Mouse (Mus musculus) midbrain, postnatal 0 days (tissue): Measurements from ENCODE around the gene Phactr3. TPM values are rescaled to one million over a fixed set of nuclear protein-coding genes. Genes with fewer than 3 reads are reported as not detected.
A peak's percentile ranks its signal among the peaks of the same experiment; 100 is the strongest.
"Not testable (repeated sequence)": the region's sequence is repeated elsewhere in the genome, so short reads cannot be mapped to it uniquely, and the experiment has no call there.

Experiments
- ATAC-seq: fragments of 200-750 bp; cut with Nextera tagmentation; 2 replicates; pipeline ENCODE4 v1.8.0; 2017; ENCODE audit warnings: moderate number of reproducible peaks, mild to moderate bottlenecking, moderate TSS enrichment, moderate library complexity; ENCODE audit not compliant: low FRiP score
- DNase-seq: peaks from one replicate; pipeline ENCODE4 v3.0.0-alpha.2; 2015; ENCODE audit warnings: low spot score
- H3K27ac ChIP-seq: fragments of 300-500 bp; sonication (generic); 2 replicates; pipeline ENCODE4 v1.5.1; 2014; ENCODE audit warnings: low read depth, mild to moderate bottlenecking, low read length, mixed read lengths
- H3K27me3 ChIP-seq: fragments of 300-500 bp; sonication (generic); 2 replicates; pipeline ENCODE4 v1.6.1; 2014; ENCODE audit warnings: low read length, control low read depth, mixed read lengths; ENCODE audit not compliant: insufficient read depth
- H3K36me3 ChIP-seq: fragments of 300-500 bp; sonication (generic); 2 replicates; pipeline ENCODE4 v1.6.1; 2014; ENCODE audit warnings: low read length, control low read depth, mixed read lengths; ENCODE audit not compliant: insufficient read depth
- H3K4me1 ChIP-seq: fragments of 300-500 bp; sonication (generic); 2 replicates; pipeline ENCODE4 v1.6.1; 2014; ENCODE audit warnings: mild to moderate bottlenecking, control low read depth, antibody characterized with exemption, low read length, mixed read lengths; ENCODE audit not compliant: insufficient read depth
- H3K4me2 ChIP-seq: fragments of 300-500 bp; sonication (generic); 2 replicates; pipeline ENCODE4 v1.6.1; 2014; ENCODE audit warnings: low read depth, mild to moderate bottlenecking, low read length, mixed read lengths; ENCODE audit not compliant: poor library complexity, severe bottlenecking
- H3K4me3 ChIP-seq: fragments of 300-500 bp; sonication (generic); 2 replicates; pipeline ENCODE4 v1.5.1; 2014; ENCODE audit warnings: low read depth, mild to moderate bottlenecking, low read length, moderate library complexity
- H3K9ac ChIP-seq: fragments of 300-500 bp; sonication (generic); replicated peaks from 2 replicates; pipeline ENCODE4 v1.6.1; 2014; ENCODE audit warnings: mild to moderate bottlenecking, low read length, moderate library complexity, mixed read lengths; ENCODE audit not compliant: poor library complexity, severe bottlenecking
- H3K9me3 ChIP-seq: fragments of 300-500 bp; sonication (generic); 2 replicates; pipeline ENCODE4 v1.6.1; 2016; ENCODE audit warnings: low read length, control low read depth
- CTCF ChIP-seq: IDR thresholded peaks from 2 replicates; pipeline ENCODE4 v1.5.1; 2016; ENCODE audit warnings: antibody characterized with exemption, mild to moderate bottlenecking
- WGBS: fragments of 180-500 bp; shearing (Covaris S2); extraction: QIAGEN DNeasy Blood & Tissue Kit; methylation state at CpG from one replicate; pipeline ENCODE4 v1.1.7; 2014; 5-methylcytosine and 5-hydroxymethylcytosine counted together
- polyA plus RNA-seq: library from polyadenylated mRNA; unstranded; fragments of >200 nt; fragmentation: Nextera tagmentation; extraction: Ambion mirVana; gene quantifications from 2 replicates; pipeline ENCODE4 v1.2.1, GENCODE M21; 2015
- total RNA-seq: library from RNA; depleted of rRNA; stranded (reverse); fragments of >200 nt; gene quantifications from 2 replicates; pipeline ENCODE4 v1.2.3, GENCODE M21; 2014; rRNA removed

Gene Phactr3
- 105 and 130 TPM in 2 replicates for total RNA-seq
- polyA plus RNA-seq, result 94.2 and 96.5 TPM in 2 replicates

DNA sequence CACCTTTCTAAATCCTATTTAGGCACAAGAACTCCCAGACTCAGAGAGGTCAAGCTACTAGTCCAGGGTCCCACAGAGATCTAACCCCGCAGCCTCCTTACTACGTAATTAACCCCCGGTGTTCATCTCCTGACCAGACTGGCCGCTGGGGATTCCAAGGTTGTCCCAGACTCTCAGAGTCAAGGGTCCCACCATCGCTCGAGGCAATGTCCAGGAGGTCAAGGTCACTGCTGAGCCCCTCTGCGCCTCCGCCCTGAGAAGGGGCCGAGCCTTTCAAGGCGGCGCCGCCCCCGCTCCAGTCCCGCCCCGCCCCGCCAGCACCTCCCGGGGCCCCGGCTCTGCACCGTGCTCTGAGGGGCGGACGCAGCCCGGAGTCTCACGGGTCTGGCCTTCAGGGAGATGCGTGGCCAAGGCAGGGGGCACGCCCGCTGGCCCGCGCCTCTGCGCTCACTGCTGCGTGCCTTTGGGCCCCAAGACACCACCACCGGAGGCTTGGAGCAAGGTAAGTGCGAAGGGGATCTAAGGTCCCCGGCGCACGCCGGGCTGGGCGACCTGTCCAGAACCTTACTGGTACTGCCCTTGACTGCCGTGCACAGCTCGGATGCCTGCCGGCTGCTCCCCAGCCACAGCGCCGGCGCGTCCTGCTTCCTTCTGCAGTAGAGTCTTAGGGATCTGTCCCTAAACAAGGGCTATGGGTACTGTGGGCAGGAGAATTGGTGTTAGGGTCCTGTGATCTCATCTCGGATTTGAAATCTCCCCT is at the start of gene Phactr3:
TSS of gene Phactr3 (plus strand) at position 175 of the 760 bp plus-strand sequence.
- DNase-seq, result no peak
- no peak for TF ChIP-seq CTCF

GRCm38 (mm10) chr2:178078166-178078717 is 40.5 kb upstream of the Phactr3 start, which contains the start of gene Zfp931:
TSS of gene Zfp931 (minus strand) at chr2:178078476.
- not testable (repeated sequence) for DNase-seq, H3K4me1 ChIP-seq, H3K9me3 ChIP-seq, H3K27ac ChIP-seq, H3K27me3 ChIP-seq, H3K9ac ChIP-seq, H3K36me3 ChIP-seq, ATAC-seq
- 0% methylated on average over 2 of the region's 14 CpGs for WGBS
- Histone ChIP-seq H3K4me3 (peak within 1 kb of the TSS; percentile 33), H3K4me2 (peak within 1 kb of the TSS; percentile 39; the same call in 1 of the 2 replicates)

More for the DNA sequence above, at the start of gene Phactr3:
- H3K27ac ChIP-seq, result no peak within 1 kb of the TSS
- H3K4me2 ChIP-seq, result peak within 1 kb of the TSS; percentile 99
- H3K4me3 ChIP-seq, result peak within 1 kb of the TSS; percentile 55
- peak; percentile 62 for ATAC-seq
- H3K9ac ChIP-seq, result peak within 1 kb of the TSS; percentile 70
- no peaks in the 10 kb centered on the region for H3K36me3 ChIP-seq
- WGBS, result 1% methylated on average over 44 of the region's 45 CpGs
- peaks cover 10% of the 10 kb centered on the region for H3K27me3 ChIP-seq
- H3K4me1 ChIP-seq, result 0 out of 2 replicates have a peak, but pooled peaks cover 3% of the 10 kb centered on the region
- no peaks in the 10 kb centered on the region for H3K9me3 ChIP-seq

DNA sequence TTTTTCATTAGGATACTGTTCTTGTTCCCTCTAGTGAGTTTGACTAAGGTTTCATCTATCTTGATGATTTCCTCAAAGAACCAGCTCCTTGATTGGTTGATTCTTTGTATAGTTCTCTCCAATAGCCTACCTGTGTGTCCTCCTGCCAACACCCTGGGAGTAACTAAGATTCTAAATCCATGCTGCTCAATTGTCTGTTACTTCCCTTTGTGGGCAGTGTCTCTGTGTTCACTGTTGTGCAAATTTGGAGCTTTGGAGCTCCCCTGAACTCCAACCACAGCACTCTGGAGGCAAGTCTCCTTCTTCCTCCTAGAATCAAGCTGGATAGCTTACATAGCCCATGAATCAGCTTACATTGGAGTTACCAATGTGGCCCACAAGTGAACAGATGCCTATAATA is 29.2 kb upstream of the Phactr3 start:
- no peak overlapping the region for H3K27ac ChIP-seq
- TF ChIP-seq CTCF, result no peak
- H3K4me1 ChIP-seq, result no peaks in the 10 kb centered on the region
- H3K4me3 ChIP-seq, result no peak overlapping the region
- no peaks in the 10 kb centered on the region for H3K36me3 ChIP-seq
- no peak overlapping the region for H3K4me2 ChIP-seq
- no peaks in the 10 kb centered on the region for H3K9me3 ChIP-seq
- no peaks in the 10 kb centered on the region for H3K27me3 ChIP-seq
- DNase-seq (no peak), ATAC-seq (no peak)
- no peak overlapping the region for H3K9ac ChIP-seq

GRCm38 (mm10) chr2:178098021-178098420 is 20.8 kb upstream of the Phactr3 start:
- Histone ChIP-seq H3K27me3 (no peaks in the 10 kb centered on the region), H3K27ac (no peak overlapping the region), H3K36me3 (no peaks in the 10 kb centered on the region), H3K4me1 (no peaks in the 10 kb centered on the region), H3K4me3 (no peak overlapping the region), H3K9ac (no peak overlapping the region), H3K9me3 (no peaks in the 10 kb centered on the region), H3K4me2 (no peak overlapping the region)
- DNase-seq (peak; percentile 64), ATAC-seq (no peak)
- 4% methylated on average over 2 of the region's 2 CpGs for WGBS
- TF ChIP-seq CTCF, result peak; percentile 78

GRCm38 (mm10) chr2:178101957-178102356 is 16.8 kb upstream of the Phactr3 start:
- Histone ChIP-seq H3K9me3 (no peaks in the 10 kb centered on the region), H3K27me3 (no peaks in the 10 kb centered on the region), H3K4me1 (no peaks in the 10 kb centered on the region), H3K36me3 (no peaks in the 10 kb centered on the region), H3K4me3 (no peak overlapping the region), H3K9ac (no peak overlapping the region), H3K27ac (no peak overlapping the region), H3K4me2 (no peak overlapping the region)
- WGBS, result 15% methylated on average over 7 of the region's 7 CpGs
- peak; percentile 80 for TF ChIP-seq CTCF
- DNase-seq (peak; percentile 70), ATAC-seq (0 out of 2 replicates have a peak, but pooled peaks have one; percentile 67)

- H3K9me3 ChIP-seq, result no peaks in the 10 kb centered on the region
- peak; percentile 83 for DNase-seq
- H3K27me3 ChIP-seq, result peaks cover 10% of the 10 kb centered on the region
- H3K9ac ChIP-seq, result no peak overlapping the region
- 0 out of 2 replicates have a peak, but pooled peaks have one; percentile 32 for ATAC-seq
- no peak overlapping the region for H3K27ac ChIP-seq
- H3K36me3 ChIP-seq, result no peaks in the 10 kb centered on the region
- 24% methylated on average over 12 of the region's 12 CpGs for WGBS
- no peak overlapping the region for H3K4me3 ChIP-seq
- no peak overlapping the region for H3K4me2 ChIP-seq
- peak; percentile 84 for TF ChIP-seq CTCF
- 0 out of 2 replicates have a peak, but pooled peaks cover 3% of the 10 kb centered on the region for H3K4me1 ChIP-seq
Observed at GRCm38 (mm10) chr2:178117946-178118345, 829 bp upstream of the Phactr3 start.
